Mouse (Mus musculus) megakaryocyte, embryonic 14.5 days (primary cell): ENCODE data around the gene AF067061. TPM values are rescaled to one million over a fixed set of nuclear protein-coding genes. Genes with fewer than 3 reads are reported as not detected.
"Not testable (repeated sequence)": the region's sequence is repeated elsewhere in the genome, so short reads cannot be mapped to it uniquely, and the experiment has no call there.

Experiments
- H3K27me3 ChIP-seq: replicated peaks from 2 replicates; pipeline ENCODE3; 2012; ENCODE audit warnings: inconsistent platforms
- H3K36me3 ChIP-seq: replicated peaks from 2 replicates; pipeline ENCODE3; 2012; ENCODE audit warnings: low read length, inconsistent platforms, mixed read lengths
- H3K4me1 ChIP-seq: 2 replicates; pipeline ENCODE4 v1.6.1; 2012; ENCODE audit warnings: inconsistent platforms
- H3K4me3 ChIP-seq: replicated peaks from 2 replicates; pipeline ENCODE3; 2012; ENCODE audit warnings: moderate library complexity, mild to moderate bottlenecking, inconsistent platforms
- H3K9me3 ChIP-seq: 2 replicates; pipeline ENCODE4 v1.6.1; 2012; ENCODE audit warnings: inconsistent platforms
- polyA plus RNA-seq: library from polyadenylated mRNA; stranded (reverse); fragments of >175 nt; gene quantifications from 2 replicates; pipeline ENCODE4 v1.2.3, GENCODE M21; 2012; ENCODE audit warnings: low replicate concordance; ENCODE audit not compliant: insufficient read depth

AF067061 gene
- polyA plus RNA-seq: not detected in 2 replicates

- not testable (repeated sequence) for H3K4me1 ChIP-seq, H3K9me3 ChIP-seq, H3K36me3 ChIP-seq, H3K4me3 ChIP-seq, H3K27me3 ChIP-seq
Observed at GRCm38 (mm10) chr13:120262870-120263269, at the start of gene AF067061. Gene AF067061, plus strand, starts transcription at chr13:120263114.

DNA sequence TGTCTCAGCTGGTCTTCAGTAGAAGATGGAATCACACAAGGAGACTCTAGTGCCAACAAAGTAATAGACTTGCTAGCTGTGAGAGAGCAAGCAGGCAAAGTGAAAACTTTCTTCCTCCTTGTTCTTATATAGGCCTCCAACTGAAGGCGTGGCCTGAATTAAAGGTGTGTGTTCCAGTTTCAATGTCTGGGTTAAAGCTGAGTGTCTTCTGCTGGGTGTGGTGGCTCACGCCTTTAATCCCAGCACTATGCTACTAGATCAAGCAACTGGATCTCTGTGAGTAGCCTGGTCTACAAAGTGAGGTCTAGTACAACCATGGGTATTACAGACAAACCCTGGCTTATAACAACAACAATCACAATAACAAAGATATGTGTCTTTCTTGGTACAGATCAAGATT, 47.1 kb upstream of the AF067061 start, which contains the start of gene Gm21762:
Gm21762 (minus strand) TSS at position 101 of the 400 bp plus-strand sequence.
- H3K9me3 ChIP-seq: not testable (repeated sequence)

DNA sequence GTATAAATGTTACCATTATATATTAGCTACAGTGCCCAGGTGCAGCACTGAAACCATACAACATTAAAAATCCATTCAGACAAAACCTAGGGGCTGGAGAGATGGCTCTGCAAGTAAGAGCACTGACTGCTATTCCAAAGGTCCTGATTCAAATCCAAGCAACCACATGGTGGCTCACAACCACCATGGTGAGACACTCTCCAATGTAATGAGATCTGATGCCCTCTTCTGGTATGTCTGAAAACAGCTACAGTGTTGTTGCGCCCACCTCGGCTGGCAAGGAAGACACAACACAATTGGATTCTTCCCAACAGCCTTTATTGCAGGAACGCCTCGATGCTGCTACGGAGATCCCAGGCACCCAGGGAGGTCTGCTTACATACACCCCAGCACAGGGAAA, 42.0 kb upstream of the AF067061 start:
- H3K36me3 ChIP-seq, H3K9me3 ChIP-seq, H3K4me3 ChIP-seq, H3K4me1 ChIP-seq, H3K27me3 ChIP-seq: not testable (repeated sequence)

More for the DNA sequence above, 47.1 kb upstream of the AF067061 start, which contains the start of gene Gm21762:
- H3K27me3 ChIP-seq, H3K36me3 ChIP-seq, H3K4me3 ChIP-seq, H3K4me1 ChIP-seq: not testable (repeated sequence)

DNA sequence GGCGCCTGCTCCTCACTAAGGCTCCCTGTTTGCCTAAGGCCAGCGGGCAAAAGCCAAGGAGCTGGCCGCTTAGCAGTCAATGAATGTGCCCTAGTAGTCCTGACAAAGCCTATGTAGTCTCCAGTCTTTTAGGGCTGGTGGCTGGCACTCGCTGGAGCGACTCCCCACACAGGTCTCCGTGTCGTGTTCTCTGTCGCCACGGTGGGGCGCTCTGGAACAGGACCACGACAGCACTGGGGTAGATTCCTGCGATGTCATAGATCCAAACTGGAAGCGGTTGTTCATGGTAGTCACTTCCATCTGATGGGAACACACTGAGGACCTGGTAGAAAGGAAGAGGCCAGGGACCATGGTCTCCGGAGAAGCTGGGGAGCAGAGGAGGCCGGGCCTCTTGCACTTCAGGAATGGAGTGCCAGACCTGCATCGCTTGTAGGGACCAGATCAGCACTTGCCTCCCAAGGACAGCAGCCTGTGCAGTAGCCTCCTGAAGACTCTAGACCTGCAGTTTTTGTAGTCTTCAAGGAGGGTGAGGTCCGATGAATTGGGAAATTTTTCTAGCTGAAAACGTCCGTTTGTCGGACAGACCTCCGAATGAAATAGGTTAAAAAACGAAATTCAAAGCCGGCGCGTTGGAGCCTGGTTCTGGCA, 39.8 kb upstream of the AF067061 start:
- not testable (repeated sequence) for H3K36me3 ChIP-seq, H3K9me3 ChIP-seq, H3K27me3 ChIP-seq, H3K4me3 ChIP-seq, H3K4me1 ChIP-seq

DNA sequence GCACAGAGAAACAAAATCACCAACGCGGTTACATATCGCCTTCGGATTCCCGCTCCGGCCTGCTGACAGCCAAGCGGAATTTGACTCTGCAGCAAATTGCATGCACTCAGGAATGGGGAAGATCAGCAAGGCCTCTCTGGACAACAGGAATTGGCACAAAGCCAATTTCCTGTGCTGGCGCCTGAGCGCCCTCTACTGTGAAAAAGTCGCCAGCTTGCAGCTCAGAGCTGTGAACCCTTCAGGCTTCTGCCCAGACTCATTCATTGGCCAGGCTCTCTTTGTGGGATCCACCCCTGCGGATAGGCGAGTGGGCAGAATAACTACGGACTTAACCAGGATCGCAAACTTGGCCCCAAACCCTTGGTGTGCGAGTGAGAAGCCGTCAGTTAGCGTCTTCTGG, 31.1 kb upstream of the AF067061 start:
- not testable (repeated sequence) for H3K4me3 ChIP-seq, H3K36me3 ChIP-seq, H3K4me1 ChIP-seq, H3K27me3 ChIP-seq, H3K9me3 ChIP-seq

GRCm38 (mm10) chr13:120232447-120233049, 30.4 kb upstream of the AF067061 start:
- H3K4me3 ChIP-seq, H3K27me3 ChIP-seq, H3K4me1 ChIP-seq, H3K36me3 ChIP-seq, H3K9me3 ChIP-seq: not testable (repeated sequence)

DNA sequence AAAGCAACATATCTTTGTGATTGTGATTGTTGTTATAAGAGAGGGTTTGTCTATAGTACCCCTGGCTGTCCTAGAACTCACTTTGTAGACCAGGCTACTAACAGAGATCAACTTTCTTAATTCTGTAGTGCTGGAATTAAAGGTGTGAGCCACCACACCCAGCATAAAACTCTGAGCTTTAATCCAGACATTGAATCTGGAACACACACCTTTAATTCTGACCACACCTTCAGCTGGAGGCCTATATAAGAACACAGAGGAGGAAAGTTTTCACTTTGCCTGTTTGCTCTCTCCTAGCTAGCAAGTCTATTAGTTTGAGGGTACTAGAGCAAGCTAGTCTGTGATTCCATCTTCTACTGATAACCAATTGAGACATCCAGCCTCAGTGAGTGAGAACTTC, 24.1 kb upstream of the AF067061 start, which contains the start of gene Gm21731:
Gm21731 (plus strand) TSS at position 301 of the 400 bp plus-strand sequence.
- H3K36me3 ChIP-seq, H3K4me1 ChIP-seq, H3K27me3 ChIP-seq, H3K9me3 ChIP-seq, H3K4me3 ChIP-seq: not testable (repeated sequence)

- H3K4me1 ChIP-seq, H3K36me3 ChIP-seq, H3K4me3 ChIP-seq, H3K27me3 ChIP-seq, H3K9me3 ChIP-seq: not testable (repeated sequence)
Observed at GRCm38 (mm10) chr13:120251208-120251924, 11.5 kb upstream of the AF067061 start.

GRCm38 (mm10) chr13:120258817-120259658, 3.9 kb upstream of the AF067061 start:
- H3K27me3 ChIP-seq, H3K36me3 ChIP-seq: not testable (repeated sequence)

DNA sequence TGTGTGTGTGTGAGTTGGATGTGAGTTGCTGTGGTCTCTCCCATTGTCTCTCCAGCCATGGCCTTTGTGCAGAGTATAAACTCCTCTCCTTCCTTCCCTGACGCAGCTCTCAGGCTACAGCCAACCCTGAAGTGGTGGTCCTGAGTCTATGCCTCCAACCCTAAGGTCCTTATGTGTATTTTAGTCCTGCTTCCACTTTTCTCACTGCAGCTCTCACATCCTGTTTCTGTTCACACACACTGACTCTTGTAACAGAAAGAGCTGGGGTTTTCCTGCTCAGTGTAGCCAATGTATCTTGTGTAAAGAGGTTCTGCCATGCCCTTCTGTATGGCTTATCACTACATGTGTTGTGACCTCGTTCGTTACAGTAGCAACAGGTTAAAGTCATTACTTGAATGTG, 3.2 kb upstream of the AF067061 start:
- not testable (repeated sequence) for H3K27me3 ChIP-seq, H3K4me1 ChIP-seq, H3K9me3 ChIP-seq, H3K4me3 ChIP-seq, H3K36me3 ChIP-seq

More at GRCm38 (mm10) chr13:120258817-120259658, 3.9 kb upstream of the AF067061 start:
- H3K9me3 ChIP-seq, H3K4me3 ChIP-seq, H3K4me1 ChIP-seq: not testable (repeated sequence)

DNA sequence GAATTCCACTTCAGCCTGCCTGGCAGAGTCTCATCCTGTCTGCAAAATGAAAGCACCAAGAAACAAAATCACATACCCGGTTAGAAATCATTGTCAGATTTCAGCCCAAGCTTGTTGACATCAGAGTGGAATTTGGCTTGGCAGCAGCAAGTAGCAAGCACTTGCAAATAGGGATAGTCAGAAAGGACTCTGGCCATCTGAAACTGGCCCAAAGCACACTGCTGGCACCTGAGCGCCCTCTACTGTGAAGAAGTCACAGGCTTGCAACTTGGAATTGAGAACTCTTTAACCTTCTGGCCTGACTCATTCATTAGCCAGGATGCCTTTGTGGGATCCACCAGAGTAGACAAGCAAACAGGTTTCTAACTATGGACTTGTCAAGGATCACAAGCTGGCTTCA, 14.9 kb downstream of the AF067061 start:
- H3K4me1 ChIP-seq, H3K9me3 ChIP-seq, H3K36me3 ChIP-seq, H3K27me3 ChIP-seq, H3K4me3 ChIP-seq: not testable (repeated sequence)
